Mouse (Mus musculus) MEL (cell line): ENCODE results near the gene Tjp2. TPM values are rescaled to one million over a fixed set of nuclear protein-coding genes. Genes with fewer than 3 reads are reported as not detected.

Source experiments
- DNase-seq: peaks from one replicate; pipeline ENCODE4 v3.0.0; 2011; ENCODE audit warnings: low read depth, low spot score
- H3K27ac ChIP-seq: 2 replicates; pipeline ENCODE4 v1.5.1; 2012; ENCODE audit warnings: low read depth, mild to moderate bottlenecking, control low read depth, low read length, moderate library complexity; ENCODE audit not compliant: control insufficient read depth
- H3K27me3 ChIP-seq, 2 experiments: fragments of 150-350 bp in 1 of 2; sonication (generic) in 1 of 2; 2 replicates each; pipeline ENCODE4 v1.6.1; 2012; ENCODE audit warnings: low read length in 2 of 2, mild to moderate bottlenecking in 2 of 2, improper control_type of control experiment in 1 of 2, moderate library complexity in 1 of 2; ENCODE audit not compliant: insufficient read depth in 2 of 2, control insufficient read depth in 1 of 2
- H3K36me3 ChIP-seq, 2 experiments: 2 replicates each; pipeline ENCODE4 v1.6.1; 2012 to 2014; ENCODE audit warnings: low read length in 2 of 2, improper control_type of control experiment in 1 of 2, inconsistent platforms in 1 of 2, mild to moderate bottlenecking in 1 of 2; ENCODE audit not compliant: insufficient read depth in 2 of 2, control insufficient read depth in 1 of 2
- H3K4me1 ChIP-seq, 2 experiments: fragments of 150-350 bp in 1 of 2; sonication (generic) in 1 of 2; 2 replicates each; pipeline ENCODE4 v1.6.1; 2012; ENCODE audit warnings: low read length in 2 of 2, improper control_type of control experiment in 1 of 2, mild to moderate bottlenecking in 1 of 2; ENCODE audit not compliant: insufficient read depth in 2 of 2, control insufficient read depth in 1 of 2
- H3K4me3 ChIP-seq, 2 experiments: fragments of 150-350 bp in 1 of 2; sonication (generic) in 1 of 2; 2 replicates each; pipeline ENCODE4 v1.5.1; 2012; ENCODE audit warnings: low read depth in 2 of 2, low read length in 2 of 2, mild to moderate bottlenecking in 2 of 2, moderate library complexity in 2 of 2, control low read depth in 1 of 2, improper control_type of control experiment in 1 of 2; ENCODE audit not compliant: control insufficient read depth in 1 of 2, insufficient read depth in 1 of 2
- H3K79me2 ChIP-seq: 2 replicates; pipeline ENCODE4 v1.6.1; 2012; ENCODE audit warnings: mild to moderate bottlenecking, low read length, moderate library complexity; ENCODE audit not compliant: control insufficient read depth, poor library complexity, insufficient read depth
- H3K9ac ChIP-seq: 2 replicates; pipeline ENCODE4 v1.6.1; 2012; ENCODE audit warnings: low read depth, mild to moderate bottlenecking, control low read depth, low read length, moderate library complexity; ENCODE audit not compliant: control insufficient read depth, poor library complexity, severe bottlenecking
- H3K9me3 ChIP-seq: fragments of 150-350 bp; sonication (generic); replicated peaks from 2 replicates; pipeline ENCODE4 v1.6.1; 2012; ENCODE audit warnings: mild to moderate bottlenecking, low read length, improper control_type of control experiment, moderate library complexity; ENCODE audit not compliant: insufficient read depth
- BHLHE40 ChIP-seq: IDR thresholded peaks from 2 replicates; pipeline ENCODE4 v1.6.1; 2012; ENCODE audit warnings: low read depth, mild to moderate bottlenecking, inconsistent platforms, low read length, improper control_type of control experiment, borderline replicate concordance
- CHD1 ChIP-seq: IDR thresholded peaks from 2 replicates; pipeline ENCODE4 v1.6.1; 2012; ENCODE audit warnings: low read depth, mild to moderate bottlenecking, inconsistent platforms, low read length, improper control_type of control experiment
- CHD2 ChIP-seq: IDR thresholded peaks from 2 replicates; pipeline ENCODE4 v1.6.1; 2011; ENCODE audit warnings: low read length, improper control_type of control experiment
- CTCF ChIP-seq, 3 experiments: IDR thresholded peaks in 2 of 3; conservative IDR thresholded peaks in 1 of 3; 2 replicates each; pipeline ENCODE4 v1.5.1; 2011 to 2012; ENCODE audit warnings: low read length in 3 of 3, low read depth in 2 of 3, mild to moderate bottlenecking in 2 of 3, improper control_type of control experiment in 1 of 3, inconsistent platforms in 1 of 3, mixed read lengths in 1 of 3, moderate library complexity in 1 of 3; ENCODE audit not compliant: control insufficient read depth in 1 of 3, insufficient read depth in 1 of 3, poor library complexity in 1 of 3, severe bottlenecking in 1 of 3
- ELF1 ChIP-seq: IDR thresholded peaks from 2 replicates; pipeline ENCODE4 v1.6.1; 2014; ENCODE audit warnings: low read depth, mild to moderate bottlenecking, inconsistent platforms, low read length, improper control_type of control experiment, moderate library complexity
- EP300 ChIP-seq, 2 experiments: IDR thresholded peaks; 2 replicates each; pipeline ENCODE4 v1.6.1; 2011; ENCODE audit warnings: improper control_type of control experiment in 2 of 2, low read length in 2 of 2, low read depth in 1 of 2, mild to moderate bottlenecking in 1 of 2
- ETS1 ChIP-seq: IDR thresholded peaks from 2 replicates; pipeline ENCODE4 v1.6.1; 2012; ENCODE audit warnings: low read depth, mild to moderate bottlenecking, inconsistent platforms, low read length, improper control_type of control experiment, moderate library complexity
- GABPA ChIP-seq: IDR thresholded peaks from 2 replicates; pipeline ENCODE4 v1.6.1; 2012; ENCODE audit warnings: low read depth, mild to moderate bottlenecking, inconsistent platforms, low read length, improper control_type of control experiment, moderate library complexity
- GATA1 ChIP-seq: IDR thresholded peaks from 2 replicates; pipeline ENCODE4 v1.6.1; 2011; ENCODE audit warnings: low read depth, low read length, improper control_type of control experiment
- HCFC1 ChIP-seq: IDR thresholded peaks from 2 replicates; pipeline ENCODE4 v1.6.1; 2012; ENCODE audit warnings: low read depth, mild to moderate bottlenecking, inconsistent platforms, low read length, improper control_type of control experiment, moderate library complexity
- MAZ ChIP-seq: IDR thresholded peaks from 2 replicates; pipeline ENCODE4 v1.6.1; 2012; ENCODE audit warnings: low read depth, mild to moderate bottlenecking, inconsistent platforms, low read length, improper control_type of control experiment
- MEF2A ChIP-seq: IDR thresholded peaks from 2 replicates; pipeline ENCODE4 v1.6.1; 2014; ENCODE audit warnings: low read depth, mild to moderate bottlenecking, inconsistent platforms, low read length, improper control_type of control experiment; ENCODE audit not compliant: poor library complexity, insufficient replicate concordance, severe bottlenecking; ENCODE audit errors: extremely low read depth
- MYB ChIP-seq: IDR thresholded peaks from 2 replicates; pipeline ENCODE4 v1.6.1; 2011; ENCODE audit warnings: mild to moderate bottlenecking, low read depth, low read length, improper control_type of control experiment
- NELFE ChIP-seq: IDR thresholded peaks from 2 replicates; pipeline ENCODE4 v1.6.1; 2011; ENCODE audit warnings: low read depth, low read length, improper control_type of control experiment
- NRF1 ChIP-seq: IDR thresholded peaks from 2 replicates; pipeline ENCODE4 v1.6.1; 2014; ENCODE audit warnings: low read depth, mild to moderate bottlenecking, inconsistent platforms, low read length, improper control_type of control experiment, moderate library complexity; ENCODE audit not compliant: poor library complexity, insufficient read depth, severe bottlenecking
- POLR2AphosphoS2 ChIP-seq: IDR thresholded peaks from 2 replicates; pipeline ENCODE4 v1.6.1; 2011; ENCODE audit warnings: low read length, improper control_type of control experiment
- POLR2AphosphoS5 ChIP-seq: IDR thresholded peaks from 2 replicates; pipeline ENCODE4 v1.6.1; 2012; ENCODE audit warnings: low read depth, borderline replicate concordance, mild to moderate bottlenecking, inconsistent platforms, low read length, moderate library complexity, mixed read lengths
- RCOR1 ChIP-seq: IDR thresholded peaks from 2 replicates; pipeline ENCODE4 v1.6.1; 2012; ENCODE audit warnings: low read depth, mild to moderate bottlenecking, inconsistent platforms, low read length, improper control_type of control experiment
- SMC3 ChIP-seq: IDR thresholded peaks from 2 replicates; pipeline ENCODE4 v1.6.1; 2011; ENCODE audit warnings: low read depth, low read length, improper control_type of control experiment
- TBP ChIP-seq: IDR thresholded peaks from 2 replicates; pipeline ENCODE4 v1.8.0; 2011; ENCODE audit warnings: low read depth, low read length, improper control_type of control experiment
- TCF12 ChIP-seq: IDR thresholded peaks from 2 replicates; pipeline ENCODE4 v1.6.1; 2014; ENCODE audit warnings: low read depth, mild to moderate bottlenecking, inconsistent platforms, low read length, improper control_type of control experiment, moderate library complexity
- USF1 ChIP-seq: IDR thresholded peaks from 2 replicates; pipeline ENCODE4 v1.6.1; 2014; ENCODE audit warnings: low read depth, mild to moderate bottlenecking, inconsistent platforms, low read length, improper control_type of control experiment, moderate library complexity
- USF2 ChIP-seq, 2 experiments: IDR thresholded peaks; 2 replicates each; pipeline ENCODE4 v1.6.1; 2011 to 2012; ENCODE audit warnings: improper control_type of control experiment in 2 of 2, low read length in 2 of 2, borderline replicate concordance in 1 of 2, inconsistent platforms in 1 of 2, low read depth in 1 of 2, mild to moderate bottlenecking in 1 of 2; ENCODE audit not compliant: insufficient read depth in 1 of 2
- ZNF384 ChIP-seq: IDR thresholded peaks from 2 replicates; pipeline ENCODE4 v1.6.1; 2012; ENCODE audit warnings: low read depth, mild to moderate bottlenecking, inconsistent platforms, low read length, improper control_type of control experiment
- polyA plus RNA-seq, 2 experiments: library from polyadenylated mRNA; stranded (reverse) in 1 of 2; unstranded in 1 of 2; fragments of >175 nt in 1 of 2; fragments of >200 nt in 1 of 2; gene quantifications; 2 replicates each; pipeline versions ENCODE4 v1.2.1 to v1.2.4; 2012; ENCODE audit warnings: low replicate concordance in 2 of 2, low read depth in 1 of 2; ENCODE audit not compliant: insufficient read length in 2 of 2, insufficient read depth in 1 of 2, missing spikeins in 1 of 2
- total RNA-seq: library from RNA; depleted of rRNA; stranded (reverse); fragments of 300-350 nt; gene quantifications from 2 replicates; pipeline ENCODE4 v1.2.3, GENCODE M21; 2012

Gene Tjp2
- total and polyA plus RNA-seq, 3 experiments: 3.0 to 8.3 TPM; not detected in 1

DNA sequence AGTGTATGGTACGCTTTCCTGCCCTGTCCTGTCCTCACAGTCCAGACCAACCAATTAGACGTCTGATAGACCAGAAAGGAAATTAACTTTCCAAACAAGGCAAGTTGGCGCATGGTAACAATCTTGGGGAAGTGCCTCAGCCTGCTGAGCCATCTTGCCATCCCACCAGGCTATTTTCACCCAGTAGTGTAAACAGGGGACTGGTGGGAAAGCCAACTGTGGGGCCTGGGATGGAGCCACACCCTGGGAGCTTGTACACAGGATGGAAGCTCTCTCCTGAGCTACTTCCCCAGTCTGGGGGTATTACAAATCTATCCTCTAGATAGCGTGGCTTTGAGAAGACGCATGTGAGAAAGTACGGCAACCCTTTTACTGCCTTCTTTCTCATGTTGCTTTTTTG is 101.7 kb downstream of the Tjp2 start:
- H3K27me3 ChIP-seq: no peaks in the 10 kb centered on the region
- H3K36me3 ChIP-seq: peaks cover 0 to 4% of the 10 kb centered on the region in 2 experiments; a peak in 2 of 4 replicates
- no peak for TF ChIP-seq NELFE
- TF ChIP-seq POLR2AphosphoS5: no peak
- TF ChIP-seq CTCF (IDR thresholded peaks at IDR 0.05 in 2 of 3, conservative IDR thresholded peaks at IDR 0.05 in 1 of 3; ENCODE audit: control insufficient read depth in 1 of 3, insufficient read depth in 1 of 3, low read depth in 2 of 3, low read length in 3 of 3, poor library complexity in 1 of 3, severe bottlenecking in 1 of 3): no peak
- TF ChIP-seq GABPA: no peak
- TF ChIP-seq USF1: no peak
- TF ChIP-seq BHLHE40: no peak
- TF ChIP-seq ELF1: no peak
- no peak for TF ChIP-seq USF2 (IDR thresholded peaks at IDR 0.05; ENCODE audit: borderline replicate concordance in 1 of 2, insufficient read depth in 1 of 2, low read depth in 1 of 2, low read length in 2 of 2)
- no peak for TF ChIP-seq CHD1
- TF ChIP-seq TCF12: no peak
- TF ChIP-seq MYB: no peak
- TF ChIP-seq RCOR1: no peak
- H3K27ac ChIP-seq: no peak overlapping the region
- peaks cover 0 to 4% of the 10 kb centered on the region in 2 experiments; a peak in 2 of 4 replicates for H3K4me1 ChIP-seq
- DNase-seq: no peak
- no peaks in the 10 kb centered on the region for H3K79me2 ChIP-seq
- H3K4me3 ChIP-seq: no peak overlapping the region
- H3K9ac ChIP-seq: no peak overlapping the region
- H3K9me3 ChIP-seq: no peaks in the 10 kb centered on the region

DNA sequence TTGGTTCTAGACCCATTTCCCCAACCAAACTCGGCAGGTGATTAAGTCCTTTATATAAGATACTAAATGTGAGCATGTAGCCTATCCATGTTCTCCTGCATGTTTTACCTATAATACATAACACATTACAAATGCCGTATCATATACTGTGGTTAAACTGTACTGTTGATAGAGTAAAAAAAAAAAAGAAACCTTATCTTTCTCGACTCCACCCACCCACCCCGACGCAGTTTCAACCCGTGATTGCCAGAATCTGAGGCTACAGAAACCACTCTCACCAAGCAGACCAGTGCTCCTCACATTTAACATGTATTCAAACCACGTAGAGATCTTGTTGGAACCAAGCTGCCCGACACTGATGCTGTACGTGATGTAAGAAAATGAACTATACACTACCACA is 102.2 kb downstream of the Tjp2 start:
- peak; percentile 90 for TF ChIP-seq RCOR1
- no peak for TF ChIP-seq MEF2A
- TF ChIP-seq NRF1: no peak
- TF ChIP-seq HCFC1: no peak
- TF ChIP-seq SMC3: no peak
- TF ChIP-seq MAZ: no peak
- peak; percentile 92 for TF ChIP-seq ZNF384
- no peak for TF ChIP-seq BHLHE40
- TF ChIP-seq MYB: no peak
- no peak for TF ChIP-seq CHD2
- no peak for TF ChIP-seq TBP
- TF ChIP-seq GATA1: peak; percentile 62
- TF ChIP-seq EP300 (IDR thresholded peaks at IDR 0.05; ENCODE audit: low read depth in 1 of 2, low read length in 2 of 2): peak; percentile 46 to 71; a peak in 3 of 4 replicates
- no peak for TF ChIP-seq POLR2AphosphoS5
- no peak for TF ChIP-seq ETS1
- TF ChIP-seq GABPA: no peak
- no peak for TF ChIP-seq POLR2AphosphoS2
- TF ChIP-seq, all 39 proteins: peak for 4
- peaks cover 0 to 4% of the 10 kb centered on the region in 2 experiments; a peak in 2 of 4 replicates for H3K36me3 ChIP-seq
- no peak overlapping the region for H3K9ac ChIP-seq
- H3K9me3 ChIP-seq: no peaks in the 10 kb centered on the region
- H3K4me1 ChIP-seq: peaks cover 0 to 4% of the 10 kb centered on the region in 2 experiments; a peak in 2 of 4 replicates
- no peaks in the 10 kb centered on the region for H3K27me3 ChIP-seq
- no peak overlapping the region for H3K4me3 ChIP-seq
- no peaks in the 10 kb centered on the region for H3K79me2 ChIP-seq
- H3K27ac ChIP-seq: no peak overlapping the region
- DNase-seq: peak; percentile 36
